In the genomic region with DNA sequence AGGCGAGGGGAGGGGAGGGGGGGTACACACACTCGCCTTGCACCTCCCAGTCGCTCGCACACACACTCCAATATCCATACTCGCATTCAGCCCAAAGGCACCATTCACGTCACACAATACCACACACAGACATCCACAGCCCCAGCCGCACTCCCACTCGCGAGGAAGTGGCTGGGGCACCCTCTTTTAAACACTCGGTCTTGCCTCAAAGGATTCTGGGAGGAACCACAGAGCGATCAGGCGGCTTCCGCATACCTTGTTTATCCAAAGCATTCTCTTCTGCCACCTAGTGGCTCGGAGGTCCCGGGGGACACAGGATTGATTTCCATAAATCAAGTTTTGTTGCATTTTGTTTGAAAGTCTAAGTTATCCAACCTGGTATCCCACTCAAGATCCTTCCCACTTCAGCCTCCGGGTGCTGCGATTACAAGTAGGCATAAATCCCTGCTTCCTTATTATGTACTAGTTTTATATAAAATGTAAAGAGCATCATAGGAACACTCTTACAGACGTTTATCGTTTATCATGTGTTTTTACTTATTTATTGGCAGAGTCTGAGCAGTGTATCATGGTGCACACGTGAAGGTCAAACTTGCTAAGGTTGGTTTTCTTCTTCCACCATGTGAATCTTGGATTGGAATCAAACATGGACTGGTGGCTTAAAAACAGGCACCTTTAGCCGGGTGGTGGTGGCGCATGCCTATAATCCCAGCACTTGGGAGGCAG, we compare ENCODE assay signal across 8 mouse cellular contexts. TPM values are rescaled to one million over a fixed set of nuclear protein-coding genes. Genes with fewer than 3 reads are reported as not detected.
DNase-seq lines count a peak whose midpoint lies in the region; ATAC-seq and TF ChIP-seq lines count a peak whose summit lies in the region.

No protein-coding gene starts in this region.

- peak; percentile 79 to 92 (median 85) for TF ChIP-seq CTCF in MEL (IDR thresholded peaks at IDR 0.05 in 2 of 3, conservative IDR thresholded peaks at IDR 0.05 in 1 of 3; ENCODE audit: control insufficient read depth in 1 of 3, insufficient read depth in 1 of 3, low read depth in 2 of 3, low read length in 3 of 3, poor library complexity in 1 of 3, severe bottlenecking in 1 of 3)
- TF ChIP-seq CTCF in cerebellum, adult 2 months (IDR thresholded peaks at IDR 0.05; ENCODE audit: borderline replicate concordance, insufficient read depth, low read depth, low read length), result peak; percentile 83
- TF ChIP-seq CTCF in forebrain, postnatal 0 days (IDR thresholded peaks at IDR 0.05; ENCODE audit: low read depth), result peak; percentile 91

- 16% methylated on average over 22 of the region's 22 CpGs for WGBS in cerebellum, adult 2 months
- WGBS in forebrain, postnatal 0 days, result 19% methylated on average over 22 of the region's 22 CpGs
- WGBS in lung, embryonic 16.5 days, result 18% methylated on average over 20 of the region's 22 CpGs

- H3K79me2 ChIP-seq in MEL (ENCODE audit: control insufficient read depth, insufficient read depth, low read length, poor library complexity), result no peaks in the 10 kb centered on the region; the same call in 1 of the 2 replicates

- peak; percentile 97 for DNase-seq in MEL (ENCODE audit: low read depth, low spot score)
- DNase-seq in cerebellum, adult 2 months, result peak; percentile 91 to 94
- DNase-seq in forebrain, postnatal 0 days, result peak; percentile 97
- DNase-seq in layer of hippocampus, adult 9-10 months (ENCODE audit: low spot score), result peak; percentile 90
- DNase-seq in ovary, postnatal 10 days (ENCODE audit: low spot score), result peak; percentile 67
- DNase-seq in thymus, postnatal 10 days (ENCODE audit: low spot score in 2 of 2), result peak; percentile 92 to 96

- H3K4me3 ChIP-seq in MEL (ENCODE audit: control insufficient read depth in 1 of 2, insufficient read depth in 1 of 2, low read depth in 2 of 2, low read length in 2 of 2), result peak overlapping the region; percentile 39 to 86
- peak overlapping the region; percentile 95 for H3K4me3 ChIP-seq in cerebellum, adult 2 months (replicated peaks; ENCODE audit: insufficient read depth, low read depth, low read length)
- H3K4me3 ChIP-seq in forebrain, postnatal 0 days (ENCODE audit: low read depth, low read length), result peak overlapping the region; percentile 56
- H3K4me3 ChIP-seq in lung, embryonic 16.5 days (ENCODE audit: low read length), result peak overlapping the region; percentile 76

- H3K36me3 ChIP-seq in MEL (ENCODE audit: control insufficient read depth in 1 of 2, insufficient read depth in 2 of 2, low read length in 2 of 2), result peaks cover 0 to 2% of the 10 kb centered on the region in 2 experiments; a peak in 2 of 4 replicates
- H3K36me3 ChIP-seq in forebrain, postnatal 0 days (ENCODE audit: insufficient read depth), result peaks cover 22% of the 10 kb centered on the region
- H3K36me3 ChIP-seq in lung, embryonic 16.5 days (ENCODE audit: control insufficient read depth, insufficient read depth, low read length), result peaks cover 19% of the 10 kb centered on the region

- peak overlapping the region; percentile 83 for H3K9ac ChIP-seq in MEL (ENCODE audit: control insufficient read depth, low read depth, low read length, poor library complexity, severe bottlenecking)
- H3K9ac ChIP-seq in forebrain, postnatal 0 days, result peak overlapping the region; percentile 83
- peak overlapping the region; percentile 99 for H3K9ac ChIP-seq in lung, embryonic 16.5 days (ENCODE audit: low read length)

- TF ChIP-seq EP300 in MEL (IDR thresholded peaks at IDR 0.05; ENCODE audit: low read depth in 1 of 2, low read length in 2 of 2), result no peak

- H3K4me1 ChIP-seq in MEL (ENCODE audit: control insufficient read depth in 1 of 2, insufficient read depth in 2 of 2, low read length in 2 of 2), result no peaks in the 10 kb centered on the region
- H3K4me1 ChIP-seq in cerebellum, adult 2 months (ENCODE audit: control insufficient read depth, insufficient read depth, low read length), result no peaks in the 10 kb centered on the region
- H3K4me1 ChIP-seq in forebrain, postnatal 0 days (ENCODE audit: insufficient read depth), result no peaks in the 10 kb centered on the region
- H3K4me1 ChIP-seq in lung, embryonic 16.5 days (replicated peaks; ENCODE audit: control insufficient read depth, insufficient read depth, low read length), result peaks cover 5% of the 10 kb centered on the region

- H3K4me2 ChIP-seq in forebrain, postnatal 0 days (ENCODE audit: low read depth), result peak overlapping the region; percentile 79
- H3K4me2 ChIP-seq in lung, embryonic 16.5 days (ENCODE audit: low read depth, low read length), result peak overlapping the region; percentile 83

- H3K27ac ChIP-seq in MEL (ENCODE audit: control insufficient read depth, low read depth, low read length), result peak overlapping the region; percentile 66
- H3K27ac ChIP-seq in cerebellum, adult 2 months (ENCODE audit: insufficient read depth, low read length), result peak overlapping the region; percentile 31
- H3K27ac ChIP-seq in forebrain, postnatal 0 days (ENCODE audit: low read depth, low read length), result peak overlapping the region; percentile 91
- peak overlapping the region; percentile 83 for H3K27ac ChIP-seq in lung, embryonic 16.5 days (ENCODE audit: low read length)

- TF ChIP-seq POLR2A in MEL (IDR thresholded peaks at IDR 0.05; ENCODE audit: control insufficient read depth in 1 of 2, insufficient read depth in 1 of 2, low read depth in 1 of 2, low read length in 2 of 2, poor library complexity in 1 of 2), result peak; percentile 100
- peak; percentile 100 for TF ChIP-seq POLR2A in cerebellum, adult 2 months (IDR thresholded peaks at IDR 0.05; ENCODE audit: borderline replicate concordance, insufficient read depth, low read length)

- H3K9me3 ChIP-seq in MEL (replicated peaks; ENCODE audit: insufficient read depth, low read length), result no peaks in the 10 kb centered on the region
- no peaks in the 10 kb centered on the region for H3K9me3 ChIP-seq in forebrain, postnatal 0 days (ENCODE audit: low read length)
- no peaks in the 10 kb centered on the region for H3K9me3 ChIP-seq in lung, embryonic 16.5 days (ENCODE audit: control insufficient read depth, low read length)

- no peak for TF ChIP-seq RAD21 in MEL (IDR thresholded peaks at IDR 0.05; ENCODE audit: low read depth, low read length)

- peak; percentile 98 for ATAC-seq in forebrain, postnatal 0 days
- ATAC-seq in hematopoietic stem cell, adult 5-6 weeks (replicated peaks in 1 of 2; ENCODE audit: insufficient read depth in 1 of 2, low FRiP score in 2 of 2, low TSS enrichment in 1 of 2, low read depth in 1 of 2, poor library complexity in 2 of 2, severe bottlenecking in 2 of 2), result peak; percentile 99
- ATAC-seq in lung, embryonic 16.5 days (ENCODE audit: low read depth), result peak; percentile 99

- no peaks in the 10 kb centered on the region for H3K27me3 ChIP-seq in MEL (ENCODE audit: control insufficient read depth in 1 of 2, insufficient read depth in 2 of 2, low read length in 2 of 2)
- no peaks in the 10 kb centered on the region for H3K27me3 ChIP-seq in cerebellum, adult 2 months (ENCODE audit: control insufficient read depth, insufficient read depth, low read length)
- no peaks in the 10 kb centered on the region for H3K27me3 ChIP-seq in forebrain, postnatal 0 days (ENCODE audit: insufficient read depth, low read length)
- no peaks in the 10 kb centered on the region for H3K27me3 ChIP-seq in lung, embryonic 16.5 days (ENCODE audit: control insufficient read depth, insufficient read depth, low read depth, low read length)

RNA-seq across cellular contexts. Expression of gene Tmem167b, which starts 7.5 kb away (rescaled TPM):
- total RNA-seq in MEL (2012; rRNA removed), result 15.1 and 20.8 TPM in 2 replicates
- 10 to 100 TPM in 1 of 2 experiments, not detected in 1; 15.9 TPM for polyA plus RNA-seq in MEL (2012; ENCODE audit: insufficient read depth in 1 of 2, insufficient read length in 2 of 2, low read depth in 1 of 2, low replicate concordance in 2 of 2, missing spikeins in 1 of 2)
- 14.7 and 16.7 TPM in 2 replicates for polyA plus RNA-seq in cerebellum, adult 2 months (2012; rRNA removed)
- 59.6 and 70.2 TPM in 2 replicates for total RNA-seq in forebrain, postnatal 0 days (2014; rRNA removed)
- polyA plus RNA-seq in forebrain, postnatal 0 days (2015; fragmentation: Nextera tagmentation; extraction: Ambion mirVana), result 42.5 and 50.0 TPM in 2 replicates
- 47.4 and 56.6 TPM in 2 replicates for total RNA-seq in hematopoietic stem cell, adult 5-6 weeks (2017)
- 45.1 and 46.4 TPM in 2 replicates for polyA plus RNA-seq in lung, embryonic 16.5 days (2015; fragmentation: Nextera tagmentation; extraction: Ambion mirVana)

RNA-seq across cellular contexts. Expression of gene Taf13, which starts 16.7 kb away (rescaled TPM):
- 5.4 and 6.5 TPM in 2 replicates for total RNA-seq in MEL (2012; rRNA removed)
- polyA plus RNA-seq in MEL (2012; ENCODE audit: insufficient read depth in 1 of 2, insufficient read length in 2 of 2, low read depth in 1 of 2, low replicate concordance in 2 of 2, missing spikeins in 1 of 2), result 1 to 10 TPM in 1 of 2 experiments, not detected in 1; 7.0 TPM
- polyA plus RNA-seq in cerebellum, adult 2 months (2012; rRNA removed), result 37.2 and 51.7 TPM in 2 replicates
- total RNA-seq in forebrain, postnatal 0 days (2014; rRNA removed), result 10.8 and 13.8 TPM in 2 replicates
- polyA plus RNA-seq in forebrain, postnatal 0 days (2015; fragmentation: Nextera tagmentation; extraction: Ambion mirVana), result 41.0 and 46.4 TPM in 2 replicates
- 24.3 and 36.0 TPM in 2 replicates for total RNA-seq in hematopoietic stem cell, adult 5-6 weeks (2017)
- 45.5 and 46.0 TPM in 2 replicates for polyA plus RNA-seq in lung, embryonic 16.5 days (2015; fragmentation: Nextera tagmentation; extraction: Ambion mirVana)

RNA-seq across cellular contexts. Expression of gene 5330417C22Rik, which starts 18.4 kb away (rescaled TPM):
- 0.08 and 0.29 TPM in 2 replicates for total RNA-seq in MEL (2012; rRNA removed)
- polyA plus RNA-seq in MEL (2012; ENCODE audit: insufficient read depth in 1 of 2, insufficient read length in 2 of 2, low read depth in 1 of 2, low replicate concordance in 2 of 2, missing spikeins in 1 of 2), result under 1 TPM in 1 of 2 experiments, not detected in 1; 0.31 TPM
- polyA plus RNA-seq in cerebellum, adult 2 months (2012; rRNA removed), result 5.4 and 5.8 TPM in 2 replicates
- 9.2 and 11.5 TPM in 2 replicates for total RNA-seq in forebrain, postnatal 0 days (2014; rRNA removed)
- 16.6 and 17.5 TPM in 2 replicates for polyA plus RNA-seq in forebrain, postnatal 0 days (2015; fragmentation: Nextera tagmentation; extraction: Ambion mirVana)
- 0.30 and 1.3 TPM in 2 replicates for total RNA-seq in hematopoietic stem cell, adult 5-6 weeks (2017)
- polyA plus RNA-seq in lung, embryonic 16.5 days (2015; fragmentation: Nextera tagmentation; extraction: Ambion mirVana), result 19.6 and 22.3 TPM in 2 replicates

RNA-seq across cellular contexts. Expression of gene 1700013F07Rik, which starts 20.8 kb away (rescaled TPM):
- total RNA-seq in MEL (2012; rRNA removed), result not detected in 2 replicates
- polyA plus RNA-seq in MEL (2012; ENCODE audit: insufficient read depth in 1 of 2, insufficient read length in 2 of 2, low read depth in 1 of 2, low replicate concordance in 2 of 2, missing spikeins in 1 of 2), result under 1 TPM in 1 of 2 experiments, not detected in 1; 0.17 TPM
- 0.75 and 1.5 TPM in 2 replicates for polyA plus RNA-seq in cerebellum, adult 2 months (2012; rRNA removed)
- 0.85 and 1.8 TPM in 2 replicates for total RNA-seq in forebrain, postnatal 0 days (2014; rRNA removed)
- polyA plus RNA-seq in forebrain, postnatal 0 days (2015; fragmentation: Nextera tagmentation; extraction: Ambion mirVana), result 3.0 and 4.5 TPM in 2 replicates
- not detected in 2 replicates for total RNA-seq in hematopoietic stem cell, adult 5-6 weeks (2017)
- 3.1 and 5.0 TPM in 2 replicates for polyA plus RNA-seq in lung, embryonic 16.5 days (2015; fragmentation: Nextera tagmentation; extraction: Ambion mirVana)

RNA-seq across cellular contexts. Expression of gene Wdr47, which starts 36.3 kb away (rescaled TPM):
- 2.4 and 2.5 TPM in 2 replicates for total RNA-seq in MEL (2012; rRNA removed)
- polyA plus RNA-seq in MEL (2012; ENCODE audit: insufficient read depth in 1 of 2, insufficient read length in 2 of 2, low read depth in 1 of 2, low replicate concordance in 2 of 2, missing spikeins in 1 of 2), result 1 to 10 TPM in 1 of 2 experiments, not detected in 1; 3.8 TPM
- 48.2 and 51.6 TPM in 2 replicates for polyA plus RNA-seq in cerebellum, adult 2 months (2012; rRNA removed)
- total RNA-seq in forebrain, postnatal 0 days (2014; rRNA removed), result 107 and 110 TPM in 2 replicates
- polyA plus RNA-seq in forebrain, postnatal 0 days (2015; fragmentation: Nextera tagmentation; extraction: Ambion mirVana), result 72.4 and 90.1 TPM in 2 replicates
- 8.4 and 11.5 TPM in 2 replicates for total RNA-seq in hematopoietic stem cell, adult 5-6 weeks (2017)
- polyA plus RNA-seq in lung, embryonic 16.5 days (2015; fragmentation: Nextera tagmentation; extraction: Ambion mirVana), result 10.9 and 12.5 TPM in 2 replicates

Comparison
In these comparisons a context has a peak if more than half of its experiments do, and no peak if none do; other contexts are left out.
1. Peak in every context shown above with its lines: DNase-seq, ATAC-seq, H3K4me3 ChIP-seq and H3K27ac ChIP-seq.
2. H3K27ac ChIP-seq: peak in every context shown above with its lines; median percentile 91 in forebrain, postnatal 0 days; 83 in lung, embryonic 16.5 days; 66 in MEL; 31 in cerebellum, adult 2 months.